Mouse (Mus musculus) liver (tissue): ENCODE data around the gene Pfas.
A peak's percentile ranks its signal among the peaks of the same experiment; 100 is the strongest.
"Not testable (repeated sequence)": the region's sequence is repeated elsewhere in the genome, so short reads cannot be mapped to it uniquely, and the experiment has no call there.

Experiments
- DNase-seq: peaks from one replicate; pipeline ENCODE4 v3.0.0-alpha.2; 2020; ENCODE audit warnings: mixed read lengths

Pfas gene

DNA sequence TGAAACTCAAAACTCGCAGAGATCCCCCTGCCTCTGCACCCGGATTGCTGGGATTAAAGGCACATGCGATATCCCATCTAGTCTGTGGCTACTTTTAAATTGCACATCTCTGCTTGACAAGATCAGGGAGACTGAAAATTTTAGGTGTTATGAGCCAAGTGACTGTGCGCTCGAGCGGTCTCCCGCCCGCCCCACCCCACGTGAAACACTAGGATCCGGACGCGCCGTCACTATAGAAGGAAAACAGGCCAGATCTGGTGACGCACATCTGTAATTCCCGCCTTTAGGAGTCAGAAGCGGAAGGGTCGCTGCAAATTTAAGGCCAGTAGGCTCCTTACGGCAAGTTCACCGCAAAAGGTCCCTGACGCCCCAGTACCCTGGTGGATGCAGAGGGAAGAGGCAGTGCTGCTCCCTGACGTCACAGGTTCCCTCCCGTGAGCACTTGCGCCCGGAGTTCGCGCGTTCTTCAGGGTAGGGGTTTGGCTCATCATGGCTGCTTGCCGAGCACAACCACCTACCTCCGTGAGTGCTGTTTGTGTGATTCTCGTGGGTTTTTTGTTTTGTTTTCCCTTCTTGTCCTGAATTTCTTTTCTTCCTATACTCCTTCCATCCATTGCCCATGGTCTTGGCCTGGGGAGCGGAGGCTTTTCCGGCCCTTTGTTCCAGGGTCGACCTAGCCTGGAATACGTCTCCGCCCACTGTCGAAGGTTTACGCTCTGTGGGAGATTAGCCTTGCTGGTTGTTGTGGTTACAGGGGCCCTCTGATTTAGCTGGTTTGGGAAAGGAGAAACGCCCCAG lies 7.6 kb upstream of the Pfas start, which contains the start of gene Ctc1:
Ctc1 (plus strand) TSS at position 268 of the 798 bp plus-strand sequence.
- peak; percentile 93 for DNase-seq

GRCm38 (mm10) chr11:69012071-69012601 lies 3.9 kb upstream of the Pfas start:
- DNase-seq, result peak; percentile 92

DNA sequence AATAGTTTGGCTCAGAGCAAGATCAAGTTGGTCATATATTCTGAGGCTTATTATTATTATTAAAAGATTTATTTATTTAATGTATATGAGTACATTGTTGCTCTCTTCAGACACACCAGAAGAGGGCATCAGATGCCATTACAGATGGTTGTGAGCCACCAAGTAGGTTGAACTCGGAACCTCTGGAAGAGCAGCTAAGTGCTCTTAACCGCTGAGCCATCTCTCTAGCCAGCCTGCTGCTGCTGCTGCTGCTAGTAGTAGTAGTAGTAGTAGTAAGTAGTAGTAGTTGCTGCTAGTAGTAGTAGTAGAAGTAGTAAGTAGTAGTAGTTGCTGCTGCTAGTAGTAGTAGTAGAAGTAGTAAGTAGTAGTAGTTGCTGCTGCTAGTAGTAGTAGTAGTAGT lies 3.2 kb upstream of the Pfas start:
- peak; percentile 53 for DNase-seq

GRCm38 (mm10) chr11:69010400-69011323 lies 2.4 kb upstream of the Pfas start:
- DNase-seq, result no peak

DNA sequence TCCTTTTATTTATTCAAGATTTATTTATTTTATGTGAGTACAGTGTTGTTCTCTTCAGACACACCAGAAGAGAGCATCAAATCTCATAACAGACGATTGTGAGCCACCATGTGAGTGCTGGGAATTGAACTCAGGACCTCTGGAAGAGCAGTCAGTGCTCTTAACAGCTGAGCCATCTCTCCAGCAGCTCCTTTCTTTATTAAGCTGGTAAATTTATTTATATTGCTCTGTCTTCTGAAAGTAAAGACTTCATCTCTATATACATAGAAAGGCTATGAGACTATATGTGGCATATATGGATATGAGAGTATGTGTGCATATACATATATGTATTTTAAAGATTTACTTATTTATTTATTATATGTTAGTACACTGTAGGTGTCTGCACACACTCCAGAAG lies 1.2 kb upstream of the Pfas start:
- no peak for DNase-seq

DNA sequence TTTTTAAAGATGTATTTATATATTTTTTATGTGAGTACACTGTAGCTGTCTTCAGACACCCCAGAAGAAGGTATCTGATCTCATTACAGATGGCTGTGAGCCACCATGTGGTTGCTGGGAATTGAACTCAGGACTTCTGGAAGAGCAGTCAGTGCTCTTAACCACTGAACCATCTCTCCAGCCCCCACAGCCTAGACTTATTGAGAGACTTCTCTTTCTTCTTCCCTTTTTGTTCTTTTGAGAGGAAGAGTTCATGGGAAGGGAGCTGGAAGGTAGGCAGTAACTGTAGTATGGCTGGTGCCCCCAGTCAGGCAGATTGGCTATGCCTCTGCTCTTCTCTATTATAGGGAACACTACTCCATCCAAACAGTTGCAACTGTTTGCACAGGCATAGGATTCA lies 1.7 kb downstream of the Pfas start:
- not testable (repeated sequence) for DNase-seq

- peak; percentile 48 for DNase-seq
Measured at GRCm38 (mm10) chr11:69005193-69005592, 3.1 kb downstream of the Pfas start.

GRCm38 (mm10) chr11:69003592-69003991 lies 4.7 kb downstream of the Pfas start:
- no peak for DNase-seq

GRCm38 (mm10) chr11:69002782-69003181 lies 5.5 kb downstream of the Pfas start:
- not testable (repeated sequence) for DNase-seq

GRCm38 (mm10) chr11:68997080-68997479 lies 11.2 kb downstream of the Pfas start:
- DNase-seq, result no peak

- DNase-seq, result no peak
Measured at GRCm38 (mm10) chr11:68994377-68994776, 13.9 kb downstream of the Pfas start.

DNA sequence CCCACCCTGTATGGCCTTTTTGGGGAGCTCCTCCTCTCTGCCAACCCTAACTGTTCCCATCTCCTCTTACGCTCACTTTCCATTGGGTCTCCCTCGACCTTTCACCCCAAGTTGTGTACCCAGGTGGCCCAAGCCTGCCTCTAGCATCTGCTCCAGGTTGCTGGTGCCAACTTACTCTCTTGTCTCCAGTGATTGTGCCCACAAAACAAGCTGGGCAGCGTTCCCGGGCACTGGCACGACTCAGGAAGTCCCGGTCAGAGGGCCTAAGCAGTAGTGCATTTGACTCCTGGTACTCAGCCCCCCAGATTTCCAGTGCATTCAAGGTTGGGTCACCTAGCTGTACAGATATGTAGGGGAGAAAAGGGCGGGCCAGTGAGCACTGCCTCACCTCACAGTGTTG lies 15.1 kb downstream of the Pfas start:
- no peak for DNase-seq

- no peak for DNase-seq
Measured at GRCm38 (mm10) chr11:68988341-68988740, 19.9 kb downstream of the Pfas start.

- DNase-seq, result no peak
Measured at GRCm38 (mm10) chr11:68987365-68987882, 20.8 kb downstream of the Pfas start.

DNA sequence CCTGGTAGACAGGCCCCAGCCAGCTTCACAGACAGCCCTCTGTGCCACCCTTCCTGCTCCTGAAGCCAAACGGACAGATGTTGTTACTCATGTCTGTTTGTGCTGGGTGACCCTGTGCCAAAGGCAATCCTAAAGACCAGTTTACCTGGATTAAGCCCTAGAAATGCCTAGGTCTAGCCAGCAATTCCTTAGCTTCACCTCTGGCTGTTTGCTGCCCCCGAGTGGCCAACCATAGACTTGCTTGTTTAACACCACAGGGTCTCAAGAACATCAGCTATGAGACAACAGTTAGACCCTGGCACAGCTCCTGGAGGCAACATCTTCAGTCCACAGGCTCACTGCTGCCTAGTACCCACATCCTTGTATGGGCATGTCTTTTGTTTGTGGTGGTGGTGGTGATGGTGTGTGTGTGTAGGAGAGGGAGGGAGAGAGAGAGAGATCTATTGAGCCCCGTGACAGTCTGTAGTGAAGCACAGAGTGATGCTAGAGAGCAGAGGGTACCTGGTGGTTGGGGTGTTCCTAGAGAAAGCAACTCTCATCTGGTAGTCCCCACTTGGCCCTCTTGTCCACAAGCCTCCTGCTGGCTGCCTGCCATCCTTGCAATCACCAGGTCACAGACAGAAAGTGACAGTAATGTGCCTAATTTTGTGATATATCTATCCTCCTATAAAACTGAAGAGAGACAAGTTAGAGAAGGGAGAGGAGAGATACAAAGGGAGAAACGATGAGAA lies 25.5 kb downstream of the Pfas start:
- DNase-seq, result peak; percentile 78

GRCm38 (mm10) chr11:68980919-68981318 lies 27.3 kb downstream of the Pfas start:
- DNase-seq, result no peak

DNA sequence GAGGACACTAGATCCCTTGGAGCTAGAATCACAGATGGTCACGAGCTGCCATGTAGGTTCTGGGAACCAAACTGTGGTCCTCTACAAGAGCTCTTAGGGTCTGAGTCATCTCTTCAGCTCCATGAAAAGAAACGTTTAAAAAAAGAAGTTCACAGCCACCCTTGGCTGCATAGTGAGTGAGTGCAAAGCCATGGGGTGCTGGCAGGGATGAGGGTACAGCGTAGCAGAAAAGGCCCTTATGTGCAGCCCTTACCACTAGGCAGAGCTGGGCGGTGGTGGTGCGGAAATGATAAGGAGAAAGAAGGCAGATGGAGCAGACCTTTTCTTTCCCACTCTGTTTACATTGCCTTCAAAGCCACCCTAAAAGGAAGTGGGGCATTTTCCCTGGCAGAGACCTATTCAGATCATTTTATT lies 28.9 kb downstream of the Pfas start:
- no peak for DNase-seq

- no peak for DNase-seq
Measured at GRCm38 (mm10) chr11:68975601-68976000, 32.7 kb downstream of the Pfas start.

GRCm38 (mm10) chr11:68975085-68975484 lies 33.2 kb downstream of the Pfas start, which contains the start of gene Rangrf:
Gene Rangrf, minus strand, starts transcription at chr11:68975185.
- DNase-seq, result no peak

DNA sequence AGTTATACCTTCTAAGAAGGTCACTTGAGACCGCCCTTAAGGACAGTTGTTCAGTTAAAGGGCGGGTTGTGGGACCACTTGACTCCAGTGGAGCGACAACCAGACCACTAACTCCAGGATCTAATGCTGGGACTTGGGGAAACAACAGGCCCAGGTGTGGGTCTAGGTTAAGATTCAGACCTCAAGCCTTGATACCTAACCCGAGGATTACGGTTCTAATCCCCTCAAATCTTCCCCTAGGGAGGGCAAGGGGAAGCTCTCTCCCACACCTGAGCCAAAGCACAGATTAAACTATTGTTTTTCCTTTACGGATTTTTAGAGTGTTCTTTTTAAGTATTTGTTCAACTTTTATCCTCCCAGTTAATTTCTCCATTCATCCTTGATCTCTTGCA lies 34.2 kb downstream of the Pfas start:
- DNase-seq, result no peak

DNA sequence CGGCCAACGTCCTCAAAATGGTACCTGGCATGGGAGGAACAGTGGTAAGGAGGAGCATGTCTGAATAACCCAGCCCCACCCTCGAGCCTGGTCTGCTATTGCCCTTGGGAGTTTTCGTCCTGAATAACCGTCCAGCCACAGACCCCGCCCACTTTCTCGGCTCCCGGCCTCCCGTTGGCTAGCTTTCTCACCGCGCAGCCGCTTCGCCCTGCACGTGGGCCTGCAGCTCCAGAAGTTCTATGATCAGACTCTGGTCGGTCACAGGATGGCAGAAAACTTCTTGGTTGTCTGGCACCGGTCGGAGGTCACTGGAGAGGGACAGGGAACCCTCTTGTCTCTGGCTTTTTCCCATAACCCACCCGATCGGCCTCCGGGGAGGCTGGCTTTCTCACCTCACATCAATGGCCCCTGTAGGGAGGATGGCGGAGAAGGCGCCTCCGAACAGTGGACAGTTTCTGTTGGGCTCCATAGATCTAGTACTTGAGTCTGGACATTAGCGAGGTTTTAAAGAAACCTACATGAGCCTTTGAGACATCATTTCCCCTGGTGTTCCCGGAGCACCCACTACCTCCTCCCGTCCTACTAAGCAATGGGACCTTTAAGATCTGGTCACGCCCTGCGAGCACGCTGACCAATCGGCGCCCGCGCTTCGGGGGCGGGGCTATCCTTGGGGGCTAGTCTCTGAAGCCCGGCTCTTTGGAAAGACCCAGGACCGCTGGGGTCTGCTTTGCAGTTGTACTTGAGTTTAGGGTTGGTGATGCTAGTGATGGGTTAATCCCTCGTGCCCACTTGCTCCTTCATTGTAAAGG lies 34.8 kb downstream of the Pfas start:
- DNase-seq, result peak; percentile 90

DNA sequence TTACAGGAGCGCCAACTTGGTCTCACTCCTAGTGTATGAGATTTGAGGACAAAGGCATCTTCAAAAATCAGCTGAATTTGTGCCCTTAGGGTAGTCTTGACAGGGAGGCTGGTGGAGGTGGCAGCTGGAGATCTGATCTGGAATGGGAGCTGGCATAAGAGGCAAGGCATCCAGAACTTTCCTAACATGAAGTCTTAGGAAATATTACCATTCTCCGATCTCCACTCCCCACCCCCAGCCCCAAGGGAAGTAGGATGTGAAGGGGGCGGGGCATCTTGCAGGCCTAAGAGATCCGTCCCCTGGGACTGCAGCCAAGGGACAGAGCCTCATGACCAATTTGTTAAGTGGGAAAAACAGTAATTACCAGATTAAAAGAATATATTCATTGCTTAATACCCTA lies 38.0 kb downstream of the Pfas start:
- DNase-seq, result no peak
